Mouse (Mus musculus): Measurements from ENCODE around the gene Mrc2.

Mrc2 gene

DNA sequence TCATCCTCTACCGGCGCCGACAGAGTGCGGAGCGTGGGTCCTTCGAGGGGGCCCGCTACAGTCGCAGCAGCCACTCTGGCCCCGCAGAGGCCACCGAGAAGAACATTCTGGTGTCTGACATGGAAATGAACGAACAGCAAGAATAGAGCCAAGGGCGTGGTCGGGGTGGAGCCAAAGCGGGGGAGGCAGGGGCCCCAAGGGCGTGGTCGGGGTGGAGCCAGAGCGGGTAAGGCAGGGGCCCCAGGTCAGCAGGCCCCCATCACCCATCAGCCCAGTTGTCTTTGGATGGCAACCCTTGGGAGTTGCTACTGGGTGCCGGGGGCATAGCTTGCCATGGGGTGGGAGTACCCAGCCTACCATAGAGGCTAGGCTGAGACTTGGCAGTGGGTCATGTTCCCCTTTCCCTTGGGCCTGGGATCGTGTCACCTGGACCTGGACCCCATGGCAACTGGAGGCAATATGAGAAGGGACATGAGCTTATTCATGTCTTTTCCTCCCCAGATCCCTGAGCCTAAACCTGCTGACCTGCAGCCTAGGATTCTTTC lies 57.4 kb downstream of the Mrc2 start:
- no peak for DNase-seq (ENCODE audit: low spot score in 2 of 2)

DNA sequence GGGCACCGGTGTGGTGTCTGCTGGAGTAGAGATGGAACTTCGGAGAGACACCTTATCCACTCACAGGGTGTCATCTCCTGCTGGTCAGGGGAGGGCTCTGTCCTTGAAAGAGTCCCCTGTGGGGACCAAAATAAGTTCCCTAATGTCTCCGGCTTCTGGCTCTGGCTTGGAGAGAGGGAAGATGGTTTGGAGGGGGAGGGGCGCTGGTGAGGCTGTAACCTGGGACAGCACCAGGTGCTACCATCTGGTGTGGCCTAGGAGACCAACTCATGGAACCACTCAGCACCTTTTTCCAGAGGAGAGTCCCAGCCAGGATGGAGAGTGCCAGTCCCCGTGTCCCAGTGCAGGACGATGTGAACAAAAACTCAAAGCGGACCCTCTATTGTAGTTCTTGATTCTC lies 58.2 kb downstream of the Mrc2 start:
- no peak for DNase-seq (ENCODE audit: low spot score in 2 of 2)

DNA sequence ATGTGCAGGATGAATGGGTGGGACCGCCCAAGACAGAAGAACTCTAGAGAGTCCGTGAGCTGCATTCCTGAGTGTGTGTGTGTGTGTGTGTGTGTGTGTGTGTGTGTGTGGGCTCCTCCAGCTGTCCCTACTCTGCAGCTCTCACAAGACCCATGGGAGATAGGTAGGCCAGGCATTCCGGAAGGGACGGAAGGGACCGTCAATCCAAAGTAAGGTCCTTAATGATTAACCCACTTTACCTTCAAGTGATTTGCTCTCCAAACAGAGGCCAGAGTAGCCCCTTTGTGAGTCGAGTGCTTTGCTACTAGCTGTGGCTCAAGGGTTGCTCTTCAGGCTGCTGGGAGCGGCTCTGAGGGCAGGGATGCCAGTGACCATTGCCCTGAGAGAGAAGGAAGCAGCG lies 59.7 kb downstream of the Mrc2 start:
- no peak for DNase-seq (ENCODE audit: low spot score in 2 of 2)

DNA sequence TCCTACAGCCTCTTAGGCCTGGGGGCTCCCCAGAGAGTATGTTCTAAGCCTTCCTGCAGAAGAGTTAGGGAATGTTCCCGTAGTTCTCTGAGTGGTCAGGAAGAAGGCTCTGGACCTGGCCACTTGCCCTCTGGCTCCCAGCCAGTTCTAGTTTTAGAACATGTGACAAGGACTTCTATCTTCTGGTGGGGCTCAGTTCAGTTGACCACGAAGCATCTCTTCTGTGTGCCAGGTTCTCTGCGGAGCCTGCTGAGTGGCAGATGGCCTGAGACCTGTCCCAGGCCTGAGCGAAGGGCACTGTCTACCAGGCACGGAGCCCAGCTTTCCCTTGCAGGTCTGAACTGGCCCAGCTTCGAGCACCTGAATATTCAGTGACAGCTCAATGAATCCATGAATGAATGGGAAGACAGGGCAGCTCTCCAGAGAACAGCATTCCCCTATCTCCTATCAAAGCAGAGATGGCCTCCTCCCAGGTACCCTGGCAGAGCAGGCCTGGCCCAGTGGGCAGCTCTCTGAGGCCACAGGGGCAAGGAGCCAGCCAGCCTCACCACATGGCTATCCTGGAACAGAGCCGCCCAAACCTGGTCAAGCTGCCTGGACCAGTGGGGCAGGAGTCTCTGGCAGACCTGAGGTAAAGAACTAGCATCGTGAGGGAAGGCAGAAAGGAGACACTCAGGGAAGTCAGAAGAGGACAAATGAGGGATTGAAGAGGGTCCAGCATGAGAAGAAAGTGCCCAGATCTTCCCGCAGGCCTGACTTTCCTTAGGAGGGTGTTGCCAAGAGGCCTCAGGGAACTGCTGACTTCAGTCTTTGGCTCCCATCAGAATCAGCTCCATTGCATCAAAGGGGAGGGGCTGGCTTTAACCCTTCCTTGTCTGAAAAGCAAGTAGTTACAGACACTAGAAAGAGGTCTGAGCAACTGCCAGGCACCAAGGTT lies 60.8 kb downstream of the Mrc2 start:
- no peak for DNase-seq (ENCODE audit: low spot score in 2 of 2)

DNA sequence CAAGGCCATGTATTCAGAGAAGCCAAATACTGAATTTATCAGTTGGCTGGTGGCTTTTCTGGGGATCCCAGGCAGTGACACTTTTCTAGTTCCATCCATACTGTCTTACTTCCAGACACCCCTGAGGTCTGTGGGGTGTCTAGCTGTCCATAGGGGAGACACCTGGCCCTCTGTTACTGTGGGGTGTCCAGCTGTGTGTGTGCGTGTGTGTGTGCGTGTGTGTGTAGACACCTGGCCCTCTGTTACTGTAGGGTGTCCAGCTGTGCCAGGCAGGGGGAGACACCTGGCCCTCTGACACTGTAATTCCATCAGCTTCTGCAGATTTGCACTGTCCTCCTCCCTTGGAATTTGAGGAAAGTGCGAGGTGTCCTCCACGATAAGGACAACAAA lies 61.4 kb downstream of the Mrc2 start:
- no peak for DNase-seq (ENCODE audit: low spot score in 2 of 2)

DNA sequence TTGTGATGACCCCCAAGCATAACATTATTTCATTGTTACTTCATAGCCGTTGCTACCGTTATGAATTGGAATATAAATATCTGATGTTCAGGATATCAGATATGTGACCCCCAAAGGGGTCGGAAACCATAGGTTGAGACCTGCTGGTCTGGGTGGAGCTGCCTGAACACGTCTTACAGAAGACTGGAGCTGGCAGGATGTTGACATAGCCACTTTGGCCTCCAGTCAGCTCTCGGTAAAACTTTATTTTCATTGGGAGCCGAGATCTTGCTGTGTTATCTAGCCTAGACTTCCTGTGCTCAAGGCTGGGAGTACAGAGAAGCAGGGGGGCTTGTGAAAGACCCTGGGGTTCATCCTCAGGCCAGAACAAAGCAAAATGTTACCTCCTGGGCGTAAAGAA lies 63.9 kb downstream of the Mrc2 start:
- DNase-seq (ENCODE audit: low spot score in 2 of 2): no peak

DNA sequence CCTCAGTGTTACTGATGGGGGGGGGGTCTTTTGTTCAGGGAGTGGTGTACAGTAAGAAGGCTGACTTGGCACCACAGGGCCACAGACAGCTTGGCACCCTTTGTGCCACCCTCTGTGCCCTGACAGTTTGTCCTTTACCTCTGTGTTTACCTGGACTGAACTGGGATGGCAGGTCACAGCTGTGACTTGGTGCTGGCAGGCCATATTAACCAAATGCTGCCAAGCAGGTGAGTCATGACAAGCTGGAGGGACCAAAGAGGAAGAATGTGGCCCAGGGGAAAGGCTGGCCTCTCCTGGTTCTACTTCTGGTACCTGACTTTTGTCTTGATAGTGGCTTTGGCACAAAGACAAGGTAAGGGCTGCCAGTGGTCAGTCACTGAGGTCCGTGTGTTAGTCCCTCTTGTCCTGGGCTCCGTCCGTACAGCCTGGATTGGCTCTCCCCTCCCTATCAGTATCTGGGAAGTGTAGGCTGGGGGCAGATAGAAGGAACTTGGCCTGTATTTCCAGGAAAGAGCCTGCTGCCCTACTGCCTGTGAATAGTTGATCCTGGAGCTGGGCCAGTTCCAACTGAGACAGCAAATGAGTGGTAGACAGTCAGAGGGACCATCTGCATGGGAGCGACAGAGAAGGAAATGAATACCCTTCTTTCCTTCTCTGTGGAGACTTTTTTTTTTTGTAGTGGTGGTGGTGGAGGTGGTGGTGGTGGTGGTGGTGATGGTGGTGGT lies 69.8 kb downstream of the Mrc2 start:
- DNase-seq (ENCODE audit: low spot score in 2 of 2): no peak

DNA sequence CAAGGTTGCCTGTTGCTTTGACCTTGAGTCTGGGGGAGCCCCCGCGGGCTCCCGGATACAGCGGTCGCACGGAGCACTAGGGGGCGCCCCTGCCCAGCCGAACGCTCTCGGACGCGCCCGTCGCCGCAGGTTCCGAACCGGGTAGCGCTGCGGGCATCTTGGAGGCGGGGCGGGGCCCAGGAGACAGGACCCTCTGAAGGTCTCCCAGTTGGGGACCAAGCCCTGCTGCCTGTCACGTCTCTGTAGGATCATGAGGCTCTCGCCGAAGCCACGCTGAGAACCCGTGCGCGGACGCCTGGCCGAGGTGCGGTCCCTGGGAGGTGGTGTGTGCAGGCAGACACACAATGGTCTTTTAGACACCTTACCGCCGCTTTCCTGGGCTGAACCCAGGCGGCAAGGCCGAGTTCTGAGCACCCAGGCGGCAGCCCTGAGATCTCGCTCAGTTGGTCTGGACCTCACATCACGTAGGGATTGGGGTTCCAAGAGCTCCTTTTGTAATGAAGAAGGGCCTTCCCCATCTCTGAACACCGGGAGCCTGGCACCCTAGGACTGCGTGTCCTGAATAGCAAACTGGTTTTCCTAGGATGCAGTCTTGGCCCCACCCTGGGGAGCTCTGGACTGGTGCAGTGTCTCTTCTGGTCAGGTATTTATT lies 70.6 kb downstream of the Mrc2 start:
- peak; percentile 68 to 86 for DNase-seq (ENCODE audit: low spot score in 2 of 2)

DNA sequence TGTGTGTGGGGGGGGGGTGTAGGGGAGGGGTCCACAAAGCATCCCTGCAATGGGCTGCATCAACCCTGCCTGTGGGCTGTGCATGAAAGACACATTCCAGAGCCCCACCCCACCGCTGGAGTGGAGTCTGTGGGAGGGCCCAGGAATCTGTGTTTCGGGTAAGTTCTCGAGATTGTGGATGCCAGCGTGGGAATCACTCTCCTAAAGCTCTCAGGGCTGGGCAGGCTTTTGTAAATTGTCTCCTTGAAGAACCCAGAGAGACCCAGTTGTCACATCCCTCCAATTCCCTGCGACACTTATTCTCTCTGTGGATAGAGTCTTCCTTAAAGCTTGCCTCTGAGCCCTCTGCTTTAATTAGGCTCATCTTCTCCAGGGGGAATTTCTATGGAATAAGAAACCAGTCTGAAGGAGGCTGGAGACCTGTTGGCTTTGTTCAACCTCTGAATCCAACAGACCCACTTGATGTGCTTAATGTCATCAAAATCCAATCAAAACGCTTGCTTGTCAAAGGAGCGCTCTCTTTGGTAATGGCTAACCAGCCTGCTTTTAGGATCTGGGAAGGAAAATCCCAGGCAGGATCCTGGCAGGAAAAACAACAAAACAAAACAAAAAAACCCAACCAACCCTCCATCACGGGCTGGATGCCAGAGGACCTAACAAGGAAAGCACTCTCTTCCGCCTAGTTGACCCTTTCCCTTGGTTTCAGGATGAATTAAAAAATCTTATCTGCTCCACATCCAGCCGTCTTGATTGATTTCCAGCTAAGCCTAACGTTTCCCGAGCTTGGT lies 71.3 kb downstream of the Mrc2 start:
- peak; percentile 54 to 61 for DNase-seq (ENCODE audit: low spot score in 2 of 2)

DNA sequence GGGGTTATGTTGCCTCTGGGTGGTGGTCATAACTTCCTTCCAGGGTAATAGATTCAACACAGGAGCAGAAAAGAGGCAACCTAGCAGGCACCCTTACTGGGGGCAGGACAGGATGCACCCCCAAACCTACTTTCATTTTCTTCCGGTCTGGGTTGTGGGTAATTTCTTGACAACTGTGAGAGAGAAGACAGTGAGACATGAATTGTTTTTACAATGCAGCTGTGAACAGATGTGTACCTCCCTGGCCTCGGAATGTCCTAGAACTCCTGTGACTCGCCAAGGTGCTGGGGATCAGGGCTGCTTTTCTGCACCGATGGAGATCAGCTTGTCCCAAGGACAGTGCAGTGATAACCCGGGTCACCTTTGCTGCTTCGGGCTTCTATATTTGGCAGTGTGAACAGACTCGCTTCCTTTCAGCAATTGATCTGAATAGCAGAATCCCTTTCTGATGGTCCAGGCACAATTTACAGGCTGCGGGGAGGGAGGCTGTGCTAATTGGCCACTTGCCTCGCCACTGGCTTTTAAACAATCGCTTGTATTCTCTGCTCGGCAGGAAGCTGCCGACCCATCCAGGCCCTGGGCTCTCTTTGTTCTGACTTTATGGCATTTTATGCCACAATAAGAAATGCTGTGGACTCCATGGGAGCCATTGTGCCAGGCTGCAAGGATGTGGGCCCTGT lies 72.1 kb downstream of the Mrc2 start:
- DNase-seq (ENCODE audit: low spot score in 2 of 2): no peak

DNA sequence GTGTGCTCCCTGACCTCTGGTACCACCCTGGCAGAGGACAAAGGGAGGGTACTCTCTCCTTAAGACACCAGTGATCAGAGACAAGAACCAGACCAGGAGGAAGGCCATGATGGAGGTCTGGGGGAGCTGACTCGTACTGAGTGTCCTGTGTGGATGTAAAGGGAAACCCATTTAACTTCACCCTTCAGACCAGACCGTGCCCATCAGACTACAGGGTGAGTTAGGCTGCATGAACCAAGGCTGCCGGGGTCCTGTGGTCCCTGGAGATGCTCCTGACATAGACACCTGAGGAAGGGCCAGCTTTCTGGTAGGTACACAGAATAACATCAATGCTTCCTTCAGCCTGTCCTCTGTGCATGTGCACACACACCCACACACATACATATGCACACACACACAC lies 73.2 kb downstream of the Mrc2 start:
- no peak for DNase-seq (ENCODE audit: low spot score in 2 of 2)

DNA sequence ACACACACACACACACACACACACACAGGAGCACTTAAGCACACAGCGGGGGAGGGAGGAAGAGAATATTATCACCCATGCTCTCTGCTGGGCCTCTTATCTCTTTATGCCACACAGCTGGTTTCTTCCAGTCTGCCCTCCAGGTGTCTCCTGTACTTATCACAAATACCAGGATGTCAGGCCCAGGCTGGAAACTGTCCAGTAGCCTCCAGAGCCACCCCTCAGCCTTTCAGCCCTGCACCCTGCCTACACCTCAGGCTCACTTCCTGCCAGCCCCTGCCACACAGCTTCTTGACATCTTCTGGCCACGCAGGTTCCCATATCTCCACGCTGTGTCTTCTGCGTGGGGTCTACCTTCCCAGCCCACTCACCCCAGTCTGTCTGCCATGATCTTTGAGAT lies 73.6 kb downstream of the Mrc2 start:
- DNase-seq (ENCODE audit: low spot score in 2 of 2): no peak

DNA sequence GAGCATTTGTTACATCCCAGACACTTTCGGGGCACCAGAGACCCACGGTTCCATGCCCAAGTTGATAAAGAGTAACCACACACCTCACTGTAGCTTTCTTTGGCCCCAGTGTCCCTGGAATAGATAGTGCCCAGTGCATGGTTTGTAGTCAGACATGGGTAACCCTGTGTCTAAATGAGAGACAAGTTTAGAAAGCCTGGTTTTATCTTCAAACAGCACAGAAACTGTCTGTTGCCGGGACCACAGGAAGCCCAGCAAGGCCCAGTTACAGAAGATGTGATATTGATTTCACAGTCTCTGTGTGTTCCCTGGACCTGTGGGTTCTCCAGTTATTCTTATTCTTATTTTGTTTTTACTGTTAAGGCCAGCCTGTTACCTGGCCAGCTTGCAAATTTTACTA lies 74.7 kb downstream of the Mrc2 start:
- DNase-seq (ENCODE audit: low spot score in 2 of 2): no peak

DNA sequence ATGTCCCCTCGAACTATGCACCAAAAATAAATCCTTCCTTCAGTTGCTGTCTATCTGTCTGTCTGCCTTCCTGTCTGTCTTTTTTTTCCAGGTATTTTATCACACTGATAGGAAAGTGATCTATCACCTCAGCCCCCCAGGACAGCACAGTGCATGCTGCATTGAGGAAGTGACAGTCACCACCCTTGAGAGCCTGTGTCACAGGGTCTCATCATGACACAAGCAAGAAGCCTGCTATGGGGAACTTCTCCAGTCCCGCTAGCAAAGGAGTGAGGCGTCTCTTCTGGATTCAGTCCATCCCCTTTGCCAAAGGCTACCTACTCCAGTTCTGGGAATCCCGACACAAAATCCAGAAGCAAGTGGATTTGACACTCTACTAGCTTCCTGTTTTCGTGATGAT lies 76.4 kb downstream of the Mrc2 start:
- DNase-seq (ENCODE audit: low spot score in 2 of 2): no peak

DNA sequence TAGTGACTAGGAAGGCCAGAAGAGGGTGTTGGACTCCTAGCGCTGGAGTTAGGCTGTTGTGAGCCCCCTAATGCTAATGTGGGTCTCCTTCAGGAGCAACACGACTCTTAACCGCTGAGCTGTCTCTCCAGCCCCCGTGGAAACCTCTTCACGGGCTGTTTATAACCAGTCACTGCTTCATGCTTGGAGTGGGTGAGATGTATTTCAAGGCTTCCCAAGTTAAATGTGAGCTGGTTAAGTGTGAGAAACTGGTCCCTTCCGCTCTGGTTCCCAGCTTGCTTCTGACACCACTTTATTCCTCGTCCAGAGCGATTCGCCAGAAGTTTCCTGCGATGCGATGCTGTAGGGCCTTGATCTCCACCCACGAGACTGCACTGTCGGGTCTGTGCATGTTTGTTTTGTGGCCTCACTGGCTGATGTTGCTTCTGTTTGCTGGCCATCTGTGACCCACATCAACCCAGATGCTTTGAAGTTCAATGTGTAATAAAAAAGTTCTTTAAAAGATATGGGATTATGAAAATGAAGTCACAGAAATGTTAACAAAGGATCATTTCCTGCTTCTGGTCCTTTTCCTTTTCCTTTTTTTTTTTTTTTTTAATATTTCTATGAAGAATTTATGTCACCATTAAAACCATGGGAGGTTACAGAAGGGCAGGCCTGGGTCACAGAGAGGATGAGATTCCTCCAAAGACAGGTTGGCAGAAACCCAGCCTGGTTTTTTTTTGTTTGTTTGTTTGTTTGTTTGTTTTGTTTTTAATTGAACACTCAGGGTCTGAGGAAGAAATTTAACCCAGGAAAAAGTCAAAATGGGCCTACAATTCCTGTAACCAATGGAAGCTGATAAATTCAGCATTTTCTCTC lies 77.3 kb downstream of the Mrc2 start:
- DNase-seq (ENCODE audit: low spot score in 2 of 2): no peak

DNA sequence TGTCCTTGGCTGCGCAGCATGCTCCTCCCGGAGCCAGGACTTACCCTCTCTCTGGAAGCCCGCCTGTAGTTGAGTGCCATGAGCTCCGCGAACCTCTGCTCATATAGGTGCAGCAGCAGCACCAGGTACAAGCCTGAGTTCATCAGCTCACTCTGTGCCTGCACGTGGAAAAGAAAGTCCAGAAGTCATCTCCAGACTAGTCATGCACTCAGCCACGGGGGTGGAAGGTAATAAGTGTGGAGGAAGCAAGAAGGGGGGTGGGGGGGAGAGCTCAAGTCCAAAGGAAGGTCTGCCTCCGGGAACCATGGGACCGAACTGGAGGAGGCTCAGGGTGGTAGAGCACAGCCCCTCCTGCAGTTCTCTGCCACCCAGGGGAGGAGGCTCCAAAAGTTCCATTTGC lies 79.4 kb downstream of the Mrc2 start:
- no peak for DNase-seq (ENCODE audit: low spot score in 2 of 2)

DNA sequence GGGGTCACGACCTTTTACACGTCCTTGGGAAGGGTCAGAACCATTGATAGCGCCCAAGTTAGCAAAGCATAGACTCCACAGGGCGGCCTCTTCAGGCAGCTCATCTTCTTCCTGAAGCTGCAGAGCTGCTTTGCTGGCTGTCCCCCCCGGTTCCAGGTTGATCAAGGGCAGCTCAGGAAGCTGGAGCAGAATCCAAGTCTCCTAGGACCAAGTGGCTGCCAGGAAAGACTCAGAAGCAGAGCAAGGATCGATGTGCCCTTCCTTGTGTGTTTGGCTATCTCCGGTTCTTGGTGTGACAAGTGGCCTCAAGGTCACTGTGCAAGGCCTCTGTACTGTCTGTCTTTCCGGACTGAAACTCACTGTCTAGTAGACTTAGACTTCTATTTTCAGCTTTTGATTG lies 81.4 kb downstream of the Mrc2 start:
- no peak for DNase-seq (ENCODE audit: low spot score in 2 of 2)

DNA sequence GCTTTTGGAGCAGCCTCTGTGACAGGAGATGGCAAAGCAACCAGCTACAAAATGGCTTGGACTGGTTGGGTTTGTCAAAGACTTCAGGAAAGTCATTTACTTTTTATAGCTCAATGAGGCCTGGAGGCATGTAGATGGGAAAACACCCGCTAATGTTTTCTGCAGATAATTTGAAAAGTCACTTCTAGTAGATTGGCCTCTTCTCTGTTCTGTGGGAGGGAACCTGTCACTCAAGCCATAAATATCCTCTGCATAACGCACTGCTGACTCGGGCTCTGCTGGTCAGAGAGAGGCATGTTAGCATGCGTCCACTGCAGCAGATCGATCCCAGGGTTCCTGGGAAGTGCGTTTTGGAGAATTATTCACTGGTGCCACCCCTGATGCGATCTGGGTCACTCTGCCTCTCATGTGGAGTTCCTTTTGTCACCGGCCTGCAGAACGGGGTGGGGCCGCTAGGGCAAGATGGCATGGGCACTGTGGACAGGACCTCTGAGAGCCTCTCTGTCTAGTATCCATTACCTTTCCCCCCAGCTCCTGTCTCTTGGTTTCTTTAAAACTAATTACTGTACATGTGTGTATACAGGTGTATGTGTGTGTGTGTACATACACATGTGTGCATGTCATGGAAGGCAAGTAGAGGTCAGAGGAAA lies 82.2 kb downstream of the Mrc2 start:
- no peak for DNase-seq (ENCODE audit: low spot score in 2 of 2)

DNA sequence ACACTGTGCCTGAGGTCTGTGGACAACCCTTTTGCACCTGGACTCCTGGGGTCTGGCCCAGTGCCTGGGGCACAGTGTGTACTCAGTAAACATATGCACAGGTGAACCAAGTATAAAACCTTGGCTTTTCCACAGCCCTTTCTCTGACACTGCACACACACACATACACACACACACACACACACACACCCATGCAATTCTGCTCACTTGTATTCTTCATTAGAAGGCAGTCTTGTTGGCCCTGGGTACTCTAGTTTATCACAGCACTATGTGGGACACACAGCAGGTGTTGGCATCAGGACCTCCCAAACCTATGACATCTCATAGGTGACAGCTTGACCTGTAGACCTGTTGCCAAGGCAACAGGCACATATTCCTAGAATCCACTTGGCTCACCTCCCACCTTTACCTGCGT lies 83.4 kb downstream of the Mrc2 start:
- DNase-seq (ENCODE audit: low spot score in 2 of 2): no peak

DNA sequence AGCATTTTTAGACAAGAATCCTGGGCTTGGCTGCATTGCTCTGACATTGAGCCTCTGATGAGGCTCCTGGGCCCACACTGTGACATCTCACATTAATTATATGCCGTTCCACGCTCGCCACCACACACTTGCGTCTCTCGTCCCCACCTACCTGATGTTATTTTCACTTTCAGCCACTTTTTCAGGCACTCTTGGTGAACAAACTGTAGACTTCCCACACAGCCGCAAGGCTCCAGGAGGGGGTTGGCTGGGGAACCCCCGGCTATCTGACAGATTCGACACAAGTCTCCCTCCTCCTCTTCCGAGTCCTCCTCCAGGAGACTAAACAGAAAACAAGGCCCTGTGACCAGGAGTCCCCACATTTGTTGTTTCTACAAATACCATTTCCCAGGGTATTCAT lies 92.8 kb downstream of the Mrc2 start:
- no peak for DNase-seq (ENCODE audit: low spot score in 2 of 2)
